Mouse (Mus musculus): ENCODE data around the gene Stat3.
A peak's percentile ranks its signal among the peaks of the same experiment; 100 is the strongest.

DNA sequence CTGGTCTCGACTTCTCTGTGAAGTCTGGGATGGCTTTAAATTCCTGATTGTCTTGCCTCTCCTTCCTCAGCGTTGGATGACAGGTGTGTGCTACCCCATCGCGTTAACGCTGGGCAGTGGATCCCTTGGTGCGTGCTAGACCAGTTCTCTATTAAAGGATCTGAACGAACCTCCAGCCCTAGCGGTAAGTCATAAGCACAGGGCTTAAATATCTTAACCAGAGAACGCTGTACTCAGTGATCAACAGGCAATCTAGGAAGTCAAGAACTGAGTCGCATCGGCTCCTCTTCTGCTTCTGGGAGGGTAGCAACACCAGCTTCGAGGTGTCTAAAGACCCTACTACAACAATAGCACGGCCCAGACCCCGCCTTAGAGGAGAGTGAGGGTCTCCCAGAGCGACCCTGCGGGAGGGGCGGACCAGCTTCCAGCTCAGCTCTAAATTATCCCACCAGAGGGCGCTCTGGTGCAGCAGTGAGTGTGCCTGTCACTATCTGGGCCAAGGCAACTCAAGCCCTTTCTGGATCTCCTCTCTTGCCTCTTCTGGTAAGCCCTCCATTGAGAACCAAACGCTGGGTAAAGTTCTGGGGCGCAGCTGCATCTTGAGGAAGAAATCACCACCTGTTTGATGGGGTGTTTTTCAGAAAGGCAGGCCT lies 43.9 kb upstream of the Stat3 start:
- TF ChIP-seq CTCF (IDR thresholded peaks at IDR 0.05; ENCODE audit: borderline replicate concordance, insufficient read depth, low read depth, low read length) = peak; percentile 95
- TF ChIP-seq POLR2A (IDR thresholded peaks at IDR 0.05; ENCODE audit: borderline replicate concordance, insufficient read depth, low read length) = no peak

All from cerebellum, adult 2 months (tissue).